Mouse (Mus musculus) heart, postnatal 25 days (tissue): ENCODE measurements at regions not wholly inside any gene's neighbourhood (a gene's known extent, or its start where the extent isn't known, plus 50 kb on each side); places are given as distances from the start of the nearest gene placed in this dataset.

ENCODE experiments used
- DNase-seq: peaks from one replicate; pipeline ENCODE4 v3.0.0; 2022; ENCODE audit warnings: low spot score
- intact Hi-C: fragments of 180-260 bp; cut with DNase I; formaldehyde crosslinking; loops from one replicate; pipeline ENCODE4 v1.15.1; 2025

DNA sequence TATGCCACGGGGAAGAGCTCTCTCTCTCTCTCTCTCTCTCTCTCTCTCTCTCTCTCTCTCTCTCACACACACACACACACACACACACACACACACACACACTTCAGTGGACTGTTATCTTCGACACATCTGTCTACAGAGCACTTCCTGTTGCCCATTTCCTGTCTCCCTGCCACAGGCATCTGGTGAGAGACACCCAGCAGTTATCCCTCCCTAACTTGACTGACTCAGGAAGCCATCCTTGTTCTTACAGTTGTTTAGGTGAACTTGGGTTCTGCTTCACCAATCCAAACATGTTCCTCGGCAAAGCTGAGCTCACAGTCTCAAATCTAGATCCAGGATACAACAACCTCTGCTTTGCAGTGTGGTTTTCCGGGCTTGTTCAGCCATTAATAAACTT, 119.6 kb downstream of the Gm12728 start:
- intact Hi-C loops, result no loop called here
- no peak for DNase-seq

GRCm38 (mm10) chr4:105910666-105911065, 121.0 kb downstream of the Gm12728 start:
- intact Hi-C loops, result loop anchor here (10.0 kb wide), 1 partner anchor 596 kb away; no protein-coding TSS in a partner anchor
- DNase-seq, result no peak

DNA sequence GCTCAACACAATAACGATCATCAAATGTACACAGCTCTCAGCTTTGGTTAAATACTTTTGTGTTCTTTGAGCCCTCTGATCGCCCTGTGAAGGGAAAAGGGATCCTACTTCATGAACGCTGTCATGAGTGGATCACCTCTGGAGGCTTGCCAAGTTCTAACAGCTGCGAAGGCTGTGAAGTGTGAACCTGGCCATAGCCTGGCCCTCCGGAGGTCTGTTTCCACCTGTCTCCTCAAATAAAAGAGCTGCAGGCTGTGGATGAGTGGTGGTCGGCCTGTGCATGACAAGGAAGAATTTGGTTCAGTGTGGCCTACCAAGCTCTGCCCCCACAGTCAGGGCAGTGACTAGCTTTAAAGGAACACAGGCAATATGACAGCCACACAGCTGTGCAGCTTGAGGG, 122.0 kb downstream of the Gm12728 start:
- DNase-seq, result no peak
- intact Hi-C loops, result loop anchor here (10.0 kb wide), 1 partner anchor 597 kb away; no protein-coding TSS in a partner anchor

DNA sequence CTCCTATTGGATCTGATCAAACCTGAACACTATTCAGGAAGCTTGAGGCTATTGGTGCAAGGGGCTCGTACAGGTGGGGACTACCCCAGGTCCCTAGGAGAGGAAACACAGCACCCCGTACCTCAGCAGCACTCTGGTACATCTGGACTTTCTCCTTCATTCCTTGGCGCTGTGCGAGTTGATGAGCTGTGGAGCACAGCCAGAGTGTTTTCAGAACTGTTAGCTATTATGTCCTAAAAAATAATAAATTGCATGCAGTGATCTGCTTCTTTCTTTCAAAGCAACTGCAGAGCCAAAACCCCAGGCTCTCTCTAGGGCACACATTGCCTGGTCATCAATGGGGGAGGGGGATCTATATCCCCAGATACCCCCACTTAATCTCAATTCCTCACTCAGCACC, 122.6 kb downstream of the Gm12728 start:
- intact Hi-C loops, result loop anchor here (10.0 kb wide), 1 partner anchor 597 kb away; no protein-coding TSS in a partner anchor
- no peak for DNase-seq

DNA sequence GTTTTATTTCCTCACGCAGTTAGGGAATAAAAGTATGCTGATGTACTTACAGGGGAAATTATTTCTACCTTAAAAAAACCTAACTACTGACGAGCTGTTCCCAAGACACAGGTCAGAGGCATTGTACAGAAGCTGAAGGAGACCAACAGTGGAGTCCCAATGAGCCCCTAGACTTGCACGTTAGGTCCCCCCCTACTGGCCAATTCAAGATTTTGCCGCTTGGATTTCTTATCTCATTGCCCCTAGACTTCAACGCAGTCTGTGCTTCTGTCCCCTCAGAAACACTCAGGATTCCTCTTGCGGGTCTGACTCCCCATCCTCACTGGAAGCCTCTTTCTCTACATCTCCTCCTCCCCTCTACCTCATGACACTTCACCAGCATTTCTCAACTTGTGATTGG, 125.3 kb downstream of the Gm12728 start:
- intact Hi-C loops, result loop anchor here (2.0 to 10.0 kb wide), 2 partner anchors 600 to 762 kb away; no protein-coding TSS in a partner anchor
- no peak for DNase-seq

GRCm38 (mm10) chr4:105916229-105916628, 126.6 kb downstream of the Gm12728 start:
- intact Hi-C loops, result loop anchor here (10.0 kb wide), 1 partner anchor 601 kb away; no protein-coding TSS in a partner anchor
- no peak for DNase-seq

GRCm38 (mm10) chr4:105924781-105925382, 135.2 kb downstream of the Gm12728 start:
- no peak for DNase-seq
- intact Hi-C loops, result no loop called here

DNA sequence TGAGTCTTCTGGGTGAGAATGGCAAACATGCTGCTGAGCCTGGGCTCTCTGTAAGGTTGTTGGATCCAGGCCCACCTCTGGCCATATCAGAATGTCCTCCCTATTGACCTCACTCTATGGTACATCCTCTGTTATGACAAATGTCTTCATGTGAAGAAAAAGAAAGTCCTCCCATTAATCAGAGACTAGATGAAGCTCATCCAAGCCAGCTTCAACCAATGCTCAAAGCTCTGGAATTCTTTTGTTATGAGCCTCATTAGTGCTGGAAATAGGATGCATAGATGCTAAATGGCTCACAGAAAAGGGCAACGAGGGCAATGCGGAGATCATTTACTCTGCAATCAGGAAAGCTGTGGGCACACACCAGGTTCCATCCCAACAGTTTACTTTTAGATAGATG, 135.8 kb downstream of the Gm12728 start:
- DNase-seq, result no peak
- intact Hi-C loops, result no loop called here

DNA sequence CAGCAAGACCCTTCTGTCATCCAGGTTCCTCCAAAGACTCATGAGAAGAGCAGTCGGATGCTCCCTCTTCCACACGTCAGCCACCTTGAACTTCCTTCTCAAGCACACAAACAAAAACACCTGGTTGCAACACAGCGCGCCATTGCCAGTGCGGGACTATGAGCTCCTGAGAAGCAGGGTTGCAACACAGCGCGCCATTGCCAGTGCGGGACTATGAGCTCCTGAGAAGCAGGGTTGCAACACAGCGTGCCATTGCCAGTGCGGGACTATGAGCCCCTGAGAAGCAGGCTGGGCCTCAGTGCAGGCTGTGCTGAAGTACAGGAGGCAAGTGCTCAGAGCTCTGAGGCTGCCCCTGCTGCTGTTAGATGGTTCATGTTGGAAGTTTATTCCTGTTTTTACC, 140.0 kb downstream of the Gm12728 start:
- no peak for DNase-seq
- intact Hi-C loops, result no loop called here

DNA sequence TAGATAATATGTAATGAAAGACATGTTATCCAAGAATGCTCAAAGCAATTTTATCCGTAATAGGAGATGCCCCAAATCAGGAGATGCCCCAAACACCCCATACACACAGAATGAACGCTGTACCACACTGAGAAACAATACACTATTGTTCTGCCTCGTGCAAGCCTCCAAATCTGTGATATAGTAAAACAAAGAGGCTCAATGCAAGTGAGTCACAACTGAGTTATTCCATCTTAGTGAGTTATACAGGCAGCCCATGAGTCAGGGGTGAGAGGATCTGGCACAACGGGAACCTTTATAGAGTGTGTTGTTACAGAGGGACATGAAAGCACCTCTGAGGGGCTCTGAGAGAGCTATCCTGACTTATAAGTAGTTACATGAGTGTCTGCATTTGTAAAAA, 145.3 kb downstream of the Gm12728 start:
- intact Hi-C loops, result no loop called here
- DNase-seq, result no peak

DNA sequence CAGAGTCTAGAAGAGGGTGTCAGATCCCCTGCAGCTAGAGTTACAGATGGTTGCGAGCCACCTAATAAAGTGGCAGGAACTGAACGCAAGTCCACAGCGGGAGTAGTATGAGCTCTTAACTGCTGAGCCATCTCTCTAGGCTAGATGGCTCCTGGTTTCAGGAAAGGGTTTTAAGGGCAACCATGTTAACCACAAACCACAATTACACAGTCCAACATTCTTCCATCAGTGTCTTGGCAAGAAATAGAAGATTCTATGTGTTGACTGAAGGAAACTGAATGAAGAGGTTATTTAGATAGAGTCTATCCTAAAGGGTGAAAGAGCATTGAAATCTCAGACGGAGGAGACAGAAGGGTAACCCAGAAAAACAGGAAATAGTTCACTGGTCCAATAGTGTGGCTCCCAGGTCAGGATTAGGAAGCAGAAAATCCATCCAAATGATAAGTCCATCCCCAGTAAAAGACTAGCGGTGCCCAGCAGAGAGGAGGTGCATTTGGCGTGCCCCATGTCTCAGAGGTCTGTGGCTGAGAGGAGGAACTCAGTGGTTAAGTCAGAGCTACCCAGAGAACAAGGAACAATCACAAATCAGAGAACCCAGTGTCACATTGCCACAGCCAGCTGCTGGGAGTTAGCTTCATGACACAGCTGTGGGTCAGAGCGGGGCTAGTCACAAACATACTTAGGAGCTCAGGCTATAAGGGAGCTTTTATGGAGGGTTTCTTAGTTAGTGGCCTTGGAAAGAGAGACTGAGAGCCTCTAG, 147.3 kb downstream of the Gm12728 start:
- no peak for DNase-seq
- intact Hi-C loops, result no loop called here

DNA sequence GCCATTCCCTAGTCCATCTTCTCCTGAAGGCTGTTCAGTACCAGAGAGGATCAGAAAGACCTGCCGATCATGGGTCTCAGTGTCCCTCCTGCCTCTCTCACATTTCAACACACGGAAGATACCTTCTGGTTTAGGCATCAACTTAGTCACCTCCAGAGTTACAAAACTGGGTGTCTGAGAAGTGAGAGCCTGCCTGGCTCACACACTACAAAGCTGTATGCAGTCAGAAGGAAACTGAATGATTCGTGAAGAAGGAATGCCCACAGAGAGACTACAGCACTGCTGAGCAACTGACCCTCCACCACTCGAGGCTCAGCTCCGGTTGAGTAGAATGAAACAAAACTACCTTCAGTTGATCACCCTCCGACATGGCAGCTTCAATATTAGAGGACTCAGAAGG, 147.9 kb downstream of the Gm12728 start:
- DNase-seq, result no peak
- intact Hi-C loops, result no loop called here

GRCm38 (mm10) chr4:105938886-105939285, 149.2 kb downstream of the Gm12728 start:
- no peak for DNase-seq
- intact Hi-C loops, result no loop called here

DNA sequence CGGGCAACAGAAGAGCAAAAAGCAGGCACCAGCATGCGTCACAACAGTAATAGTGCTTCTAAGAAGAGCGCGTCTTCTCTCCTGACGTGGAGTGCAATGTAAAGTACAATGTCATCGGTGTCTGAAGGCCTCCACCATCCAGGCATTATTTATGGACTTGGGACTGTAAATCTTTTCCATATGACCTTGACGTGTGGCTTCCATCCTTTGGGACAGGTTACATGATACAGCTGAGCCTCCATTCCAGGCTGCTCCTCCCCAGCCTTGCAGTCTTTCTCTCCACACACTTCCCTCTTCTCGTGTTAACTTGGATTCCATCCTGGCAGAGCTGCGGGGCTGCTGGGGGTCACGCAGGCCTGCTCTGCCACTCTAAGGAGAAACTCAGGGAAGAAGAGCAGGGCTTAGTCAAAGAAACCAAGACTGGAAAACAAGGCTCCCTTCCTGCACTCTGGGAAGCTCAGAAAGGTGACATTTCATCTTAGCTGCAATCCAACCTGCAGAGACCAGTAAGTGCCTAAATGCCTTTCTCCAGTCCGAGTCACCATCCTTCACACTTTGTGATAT, 150.0 kb downstream of the Gm12728 start:
- no peak for DNase-seq
- intact Hi-C loops, result no loop called here

DNA sequence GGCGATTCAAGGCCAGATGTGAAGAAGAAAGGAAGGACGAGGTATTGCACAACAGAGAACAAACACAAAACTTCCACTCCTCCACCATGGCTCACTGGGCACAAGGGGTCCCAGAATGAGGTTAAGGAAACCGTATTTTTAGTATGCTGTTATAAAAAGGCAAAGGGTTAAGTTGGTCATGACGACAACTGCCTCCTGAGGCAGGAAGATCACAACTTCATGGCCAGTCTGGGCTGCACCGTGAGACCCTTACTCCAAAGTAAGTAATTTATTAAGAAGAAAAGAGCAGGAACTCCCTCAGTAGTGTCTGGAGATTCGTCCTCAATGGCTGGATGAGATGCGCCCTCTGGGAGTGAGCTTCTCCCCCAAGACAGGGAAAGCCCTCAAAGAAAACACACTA, 151.2 kb downstream of the Gm12728 start:
- intact Hi-C loops, result no loop called here
- DNase-seq, result no peak

DNA sequence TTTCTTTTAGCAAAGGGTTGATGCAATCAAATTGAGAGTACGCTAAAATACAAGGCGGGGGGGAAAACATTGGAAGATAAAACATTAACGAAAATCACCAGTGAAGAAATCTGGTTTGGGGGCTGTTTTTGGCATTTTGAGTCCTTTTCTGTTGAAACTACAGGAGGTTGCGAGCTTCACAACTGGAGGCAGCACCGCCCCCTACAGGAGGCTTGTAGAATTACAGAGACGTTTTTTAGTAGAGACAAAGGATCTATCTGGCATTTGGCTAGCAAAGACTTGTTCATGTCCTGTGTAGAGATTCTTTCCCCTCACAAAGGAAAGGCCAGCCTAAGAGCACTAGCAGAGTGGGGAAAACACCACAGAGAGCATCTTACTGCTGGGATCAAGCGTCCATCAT, 152.1 kb downstream of the Gm12728 start:
- intact Hi-C loops, result loop anchor here (2.0 kb wide), 2 partner anchors 283 to 789 kb away; no protein-coding TSS in a partner anchor
- DNase-seq, result no peak

DNA sequence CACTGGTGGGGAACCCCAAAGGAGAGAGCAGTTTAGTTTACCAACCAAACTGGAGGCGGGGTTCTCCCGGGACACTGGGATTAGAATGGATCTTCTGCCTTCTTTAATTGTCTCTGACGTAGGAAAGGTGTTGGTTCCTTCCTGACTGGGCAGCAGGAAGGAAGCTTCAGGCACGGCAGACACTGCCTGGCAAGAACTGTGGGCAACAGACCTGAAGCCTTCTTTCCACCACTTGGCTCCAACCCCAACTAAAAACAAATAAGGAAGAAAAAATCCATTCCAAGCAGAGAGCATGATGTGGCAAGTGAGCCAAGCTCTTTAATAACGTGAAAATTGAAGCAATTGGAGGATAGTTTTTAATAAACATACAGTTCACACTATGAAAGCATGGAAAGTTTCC, 155.3 kb downstream of the Gm12728 start:
- intact Hi-C loops, result no loop called here

DNA sequence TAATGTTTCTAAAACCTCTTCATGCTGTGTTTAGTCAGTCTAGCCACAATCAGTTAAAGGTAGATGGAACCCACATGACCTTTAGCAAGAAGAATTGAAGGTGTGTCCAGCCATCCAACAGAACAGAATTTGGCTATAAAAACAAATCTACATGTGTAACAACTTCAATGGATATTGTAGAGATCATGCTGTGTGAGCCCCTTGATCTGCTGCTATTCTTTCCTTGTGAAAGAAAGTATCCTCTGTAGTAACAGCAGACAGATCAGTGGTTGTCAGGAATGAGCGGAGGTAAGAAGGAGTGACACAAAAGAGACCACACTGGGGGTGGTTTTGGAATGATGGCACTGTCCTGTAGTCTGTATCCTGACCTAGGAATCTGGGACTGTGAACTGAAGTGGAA, 156.3 kb downstream of the Gm12728 start:
- DNase-seq, result no peak
- intact Hi-C loops, result no loop called here

More for the DNA sequence above, 155.3 kb downstream of the Gm12728 start:
- no peak for DNase-seq

DNA sequence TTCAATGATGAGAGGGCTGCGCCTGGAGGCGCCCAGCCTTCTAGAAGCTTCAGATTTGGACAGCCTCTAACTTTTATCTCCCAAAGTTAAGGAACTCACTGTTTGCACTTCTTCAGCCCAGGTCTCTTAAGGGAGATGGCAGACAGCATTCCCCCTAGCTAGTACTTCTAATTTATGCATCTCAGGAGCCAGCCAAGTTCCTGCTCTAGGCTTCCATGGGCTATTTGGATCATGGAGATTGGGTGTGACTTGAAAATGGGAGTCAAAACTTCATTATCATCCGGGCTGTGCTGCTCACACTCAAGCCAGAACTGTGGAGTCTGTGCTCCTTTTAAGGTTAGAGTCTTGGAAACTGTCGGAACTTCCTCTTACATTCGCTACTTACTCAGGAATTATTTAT, 158.7 kb downstream of the Gm12728 start:
- intact Hi-C loops, result no loop called here
- no peak for DNase-seq

- no peak for DNase-seq
- intact Hi-C loops, result no loop called here
Measured at GRCm38 (mm10) chr4:105952406-105952805, 162.7 kb downstream of the Gm12728 start.

DNA sequence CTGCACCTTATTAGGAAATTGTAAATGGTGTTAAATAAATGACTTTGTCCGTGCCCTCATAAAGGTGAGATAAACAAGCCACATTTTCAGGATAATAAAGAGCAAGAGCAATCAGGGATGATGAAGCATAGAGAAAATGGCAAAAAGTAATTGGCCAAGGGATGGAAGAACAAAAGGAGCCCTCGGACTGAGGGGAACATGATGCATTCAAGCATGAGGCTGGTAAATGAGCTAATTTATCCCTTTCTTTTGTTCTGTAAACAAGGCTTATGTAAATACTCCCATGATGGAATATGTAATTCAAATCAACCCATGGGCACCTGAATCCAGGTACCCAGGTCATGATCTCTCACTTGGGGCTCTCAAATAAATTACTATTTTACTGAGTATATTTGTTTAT, 166.8 kb downstream of the Gm12728 start:
- DNase-seq, result no peak
- intact Hi-C loops, result no loop called here
